Mouse (Mus musculus) ES-Bruce4 (cell line): Measurements from ENCODE around the gene Myo5c. TPM values are rescaled to one million over a fixed set of nuclear protein-coding genes. Genes with fewer than 3 reads are reported as not detected.

Experiments
- H3K27ac ChIP-seq: 2 replicates; pipeline ENCODE4 v1.5.1; 2012; ENCODE audit warnings: low read length, inconsistent platforms; ENCODE audit not compliant: insufficient read depth
- H3K27me3 ChIP-seq: 2 replicates; pipeline ENCODE4 v1.6.1; 2012; ENCODE audit warnings: mild to moderate bottlenecking, low read length, inconsistent platforms; ENCODE audit not compliant: control insufficient read depth, poor library complexity, insufficient read depth, severe bottlenecking
- H3K36me3 ChIP-seq: 2 replicates; pipeline ENCODE4 v1.6.1; 2012; ENCODE audit warnings: inconsistent platforms, mild to moderate bottlenecking, low read length, moderate library complexity; ENCODE audit not compliant: control insufficient read depth, poor library complexity, insufficient read depth, severe bottlenecking
- H3K4me1 ChIP-seq: one replicate; pipeline ENCODE4 v1.8.1; 2011; ENCODE audit warnings: low read length; ENCODE audit not compliant: control insufficient read depth, insufficient read depth
- H3K4me3 ChIP-seq: 2 replicates; pipeline ENCODE4 v1.5.1; 2011; ENCODE audit warnings: low read depth, mild to moderate bottlenecking, low read length
- H3K9ac ChIP-seq: 2 replicates; pipeline ENCODE4 v1.6.1; 2012; ENCODE audit warnings: low read depth, mild to moderate bottlenecking, inconsistent platforms; ENCODE audit not compliant: poor library complexity, severe bottlenecking
- H3K9me3 ChIP-seq: replicated peaks from 2 replicates; pipeline ENCODE4 v1.6.1; 2012; ENCODE audit warnings: mild to moderate bottlenecking, low read length, inconsistent platforms; ENCODE audit not compliant: control insufficient read depth, poor library complexity, insufficient read depth, severe bottlenecking
- CTCF ChIP-seq: IDR thresholded peaks from one replicate; pipeline ENCODE4 v1.8.1; 2011; ENCODE audit warnings: low read depth, low read length
- EP300 ChIP-seq: IDR thresholded peaks from 2 replicates; pipeline ENCODE4 v1.6.1; 2011; ENCODE audit warnings: low read depth, low read length; ENCODE audit not compliant: insufficient read depth
- POLR2A ChIP-seq: IDR thresholded peaks from one replicate; pipeline ENCODE4 v1.8.1; 2011; ENCODE audit warnings: low read length; ENCODE audit not compliant: insufficient read depth
- polyA plus RNA-seq: library from polyadenylated mRNA; stranded (reverse); fragments of >200 nt; gene quantifications from 2 replicates; pipeline ENCODE4 v1.2.4, GENCODE M21; 2011; ENCODE audit warnings: low read depth; ENCODE audit not compliant: missing spikeins, insufficient read depth, insufficient read length

Gene Myo5c
- polyA plus RNA-seq, 1 experiment: 8.8 TPM

DNA sequence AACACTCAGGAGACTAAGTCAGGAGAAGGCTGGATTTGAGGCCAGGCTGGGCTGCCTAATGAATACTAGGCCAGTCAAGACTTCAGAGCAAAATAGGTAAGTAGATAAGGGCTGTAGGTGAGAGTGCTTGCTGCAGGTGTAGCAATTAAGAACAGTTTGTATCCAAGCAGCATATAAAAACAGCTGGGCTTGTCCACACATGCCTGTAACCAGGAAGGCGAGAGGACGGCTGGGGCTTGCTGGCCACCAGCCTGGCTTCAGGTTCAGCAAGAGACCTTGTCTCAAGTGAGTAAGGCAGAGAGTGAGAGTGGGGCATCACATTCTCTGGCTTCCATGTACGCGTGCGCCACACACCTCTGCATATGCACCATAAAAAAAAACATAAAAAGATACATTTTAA lies 42.7 kb downstream of the Myo5c start:
- Histone ChIP-seq H3K4me3 (no peak overlapping the region), H3K36me3 (no peaks in the 10 kb centered on the region), H3K4me1 (no peaks in the 10 kb centered on the region), H3K9me3 (no peaks in the 10 kb centered on the region), H3K27me3 (no peaks in the 10 kb centered on the region), H3K9ac (no peak overlapping the region), H3K27ac (no peak overlapping the region)
- no peak for TF ChIP-seq EP300
- no peak for TF ChIP-seq CTCF
- TF ChIP-seq POLR2A: no peak

GRCm38 (mm10) chr9:75275051-75275450 lies 43.2 kb downstream of the Myo5c start:
- TF ChIP-seq POLR2A (no peak), CTCF (peak; percentile 6)
- Histone ChIP-seq H3K4me3 (no peak overlapping the region), H3K27me3 (no peaks in the 10 kb centered on the region), H3K27ac (no peak overlapping the region), H3K9me3 (no peaks in the 10 kb centered on the region), H3K9ac (no peak overlapping the region), H3K36me3 (no peaks in the 10 kb centered on the region), H3K4me1 (no peaks in the 10 kb centered on the region)

DNA sequence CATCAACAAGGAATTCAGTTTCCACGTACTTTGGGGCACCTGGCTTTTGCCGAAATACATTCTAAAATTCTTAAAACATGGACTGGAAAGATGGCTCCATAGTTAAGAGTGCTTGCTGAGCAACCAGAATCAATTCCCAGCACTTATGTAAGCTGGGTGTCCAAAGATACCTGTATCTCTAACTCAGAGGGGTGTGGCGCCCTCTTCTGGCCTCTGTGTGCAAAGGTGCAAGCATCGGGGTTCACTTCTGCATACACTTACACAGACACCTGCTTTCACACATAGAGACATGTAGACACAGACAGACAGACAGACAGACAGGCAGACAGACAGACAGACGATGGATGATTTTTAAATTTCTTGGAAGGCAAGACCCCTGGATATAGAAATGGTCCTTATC lies 49.0 kb downstream of the Myo5c start:
- Histone ChIP-seq H3K4me1 (no peaks in the 10 kb centered on the region), H3K36me3 (no peaks in the 10 kb centered on the region), H3K9ac (no peak overlapping the region), H3K27ac (no peak overlapping the region), H3K27me3 (no peaks in the 10 kb centered on the region), H3K9me3 (no peaks in the 10 kb centered on the region), H3K4me3 (no peak overlapping the region)
- no peak for TF ChIP-seq EP300
- TF ChIP-seq CTCF: peak; percentile 85
- no peak for TF ChIP-seq POLR2A

GRCm38 (mm10) chr9:75282179-75282578 lies 50.4 kb downstream of the Myo5c start:
- Histone ChIP-seq H3K9me3 (no peaks in the 10 kb centered on the region), H3K27me3 (no peaks in the 10 kb centered on the region), H3K9ac (no peak overlapping the region), H3K4me3 (no peak overlapping the region), H3K4me1 (no peaks in the 10 kb centered on the region), H3K36me3 (no peaks in the 10 kb centered on the region), H3K27ac (no peak overlapping the region)
- TF ChIP-seq EP300 (no peak), POLR2A (no peak), CTCF (no peak)

DNA sequence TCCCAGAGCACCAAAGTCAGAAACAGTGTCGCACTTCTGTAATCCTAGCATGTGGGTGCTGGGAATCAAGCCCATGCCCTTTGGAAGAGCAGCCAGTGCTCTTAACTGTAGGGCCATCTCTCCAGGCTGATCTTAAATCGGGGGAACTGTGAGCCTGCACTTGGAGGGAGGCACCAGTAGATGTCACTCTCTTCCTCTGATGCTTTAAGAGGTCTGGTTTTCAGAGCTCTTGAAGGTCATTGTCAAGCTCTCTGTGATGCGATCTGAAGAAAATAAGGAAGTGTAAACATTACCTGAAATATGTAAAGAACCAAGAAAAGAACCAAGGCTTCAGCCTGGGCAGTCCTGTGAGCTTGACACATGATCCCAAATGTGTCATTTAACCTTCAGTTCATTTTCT lies 51.0 kb downstream of the Myo5c start:
- H3K27me3 ChIP-seq: no peaks in the 10 kb centered on the region
- TF ChIP-seq CTCF (peak; percentile 60), POLR2A (no peak)
- no peaks in the 10 kb centered on the region for H3K36me3 ChIP-seq
- no peaks in the 10 kb centered on the region for H3K9me3 ChIP-seq
- H3K27ac ChIP-seq: no peak overlapping the region
- H3K9ac ChIP-seq: no peak overlapping the region
- no peaks in the 10 kb centered on the region for H3K4me1 ChIP-seq
- no peak overlapping the region for H3K4me3 ChIP-seq

GRCm38 (mm10) chr9:75283636-75284035 lies 51.8 kb downstream of the Myo5c start:
- Histone ChIP-seq H3K27ac (no peak overlapping the region), H3K4me1 (no peaks in the 10 kb centered on the region), H3K36me3 (no peaks in the 10 kb centered on the region), H3K27me3 (no peaks in the 10 kb centered on the region), H3K4me3 (no peak overlapping the region), H3K9ac (no peak overlapping the region), H3K9me3 (no peaks in the 10 kb centered on the region)
- TF ChIP-seq CTCF: no peak
- no peak for TF ChIP-seq EP300
- no peak for TF ChIP-seq POLR2A

- Histone ChIP-seq H3K27me3 (no peaks in the 10 kb centered on the region), H3K4me1 (no peaks in the 10 kb centered on the region), H3K9ac (no peak overlapping the region), H3K9me3 (no peaks in the 10 kb centered on the region), H3K36me3 (no peaks in the 10 kb centered on the region), H3K27ac (no peak overlapping the region), H3K4me3 (no peak overlapping the region)
- TF ChIP-seq EP300 (no peak), CTCF (peak; percentile 59), POLR2A (no peak)
Measured at GRCm38 (mm10) chr9:75285363-75285762, 53.5 kb downstream of the Myo5c start.
